ENCODE assay signal across 25 mouse cellular contexts in the genomic region with DNA sequence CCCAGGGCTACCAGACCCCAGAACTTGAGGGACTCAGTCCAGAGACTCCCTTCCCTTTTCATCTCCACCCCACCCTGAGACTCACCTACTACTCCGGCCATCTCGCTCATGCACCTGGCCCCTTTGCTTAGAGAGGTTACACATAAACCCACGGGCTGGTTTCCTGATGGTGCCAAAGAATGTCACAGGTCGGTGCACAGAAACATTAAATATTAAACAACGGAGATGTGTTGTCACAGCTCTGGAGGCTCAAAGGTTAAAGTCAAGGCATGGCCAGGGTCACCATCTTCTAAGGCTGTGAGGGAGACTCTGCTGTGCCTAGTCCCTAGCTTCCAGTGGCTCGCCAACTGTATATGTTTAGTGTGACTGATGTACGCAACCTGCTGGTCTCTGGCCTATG. TPM values are rescaled to one million over a fixed set of nuclear protein-coding genes. Genes with fewer than 3 reads are reported as not detected.
DNase-seq lines count a peak whose midpoint lies in the region; ATAC-seq and TF ChIP-seq lines count a peak whose summit lies in the region.
"Had no signal": no experiment of that assay in that cellular context is flagged by ENCODE, and none has a peak within 500 bp of the region (broad histone marks: within the 10 kb centered on the region; RNA-seq: fewer than 3 reads in every experiment).

No protein-coding gene starts in this region.

- H3K79me2 ChIP-seq in liver, adult 2 months (ENCODE audit: control insufficient read depth, insufficient read depth, low read length): peaks cover 7% of the 10 kb centered on the region; the same call in 1 of the 2 replicates

- no peak for TF ChIP-seq POLR2A in liver, adult 2 months (IDR thresholded peaks at IDR 0.05; ENCODE audit: extremely low read depth, insufficient read depth, low read length)

- H3K36me3 ChIP-seq in liver, adult 2 months (ENCODE audit: control insufficient read depth, insufficient read depth, low read length): no peaks in the 10 kb centered on the region
- no peaks in the 10 kb centered on the region for H3K36me3 ChIP-seq in liver, embryonic 11.5 days (ENCODE audit: control insufficient read depth, insufficient read depth, low read length)
- no peaks in the 10 kb centered on the region for H3K36me3 ChIP-seq in forebrain, embryonic 11.5 days (ENCODE audit: control insufficient read depth, insufficient read depth, low read length)
- H3K36me3 ChIP-seq: embryonic facial prominence, embryonic 12.5 days had no signal

- H3K27ac ChIP-seq in liver, adult 2 months (replicated peaks; ENCODE audit: insufficient read depth, low read depth, low read length): peak overlapping the region; percentile 97
- no peak overlapping the region for H3K27ac ChIP-seq in liver, embryonic 11.5 days (ENCODE audit: low read depth, low read length)
- H3K27ac ChIP-seq in forebrain, embryonic 11.5 days (ENCODE audit: low read depth, low read length): no peak overlapping the region
- H3K27ac ChIP-seq: embryonic facial prominence, embryonic 12.5 days; forebrain, embryonic 12.5 days; hindbrain, embryonic 13.5 days; layer of hippocampus, adult 2 months; limb, embryonic 13.5 days; midbrain, embryonic 12.5 days had no signal

- peaks cover 23% of the 10 kb centered on the region for H3K4me1 ChIP-seq in liver, adult 2 months (ENCODE audit: control insufficient read depth, insufficient read depth, low read length)
- no peaks in the 10 kb centered on the region for H3K4me1 ChIP-seq in liver, embryonic 11.5 days (replicated peaks; ENCODE audit: control insufficient read depth, insufficient read depth, low read length)
- H3K4me1 ChIP-seq in forebrain, embryonic 11.5 days (replicated peaks; ENCODE audit: control insufficient read depth, insufficient read depth, low read length): peaks cover 7% of the 10 kb centered on the region

- no peaks in the 10 kb centered on the region for H3K27me3 ChIP-seq in liver, adult 2 months (ENCODE audit: control insufficient read depth, insufficient read depth, low read length)
- no peaks in the 10 kb centered on the region for H3K27me3 ChIP-seq in liver, embryonic 11.5 days (replicated peaks; ENCODE audit: control insufficient read depth, insufficient read depth, low read length)
- no peaks in the 10 kb centered on the region for H3K27me3 ChIP-seq in forebrain, embryonic 11.5 days (ENCODE audit: control insufficient read depth, insufficient read depth, low read length)
- H3K27me3 ChIP-seq: embryonic facial prominence, embryonic 12.5 days; forebrain, embryonic 12.5 days; hindbrain, embryonic 13.5 days; limb, embryonic 13.5 days; midbrain, embryonic 12.5 days had no signal

- 25% methylated on average over 7 of the region's 7 CpGs for WGBS in liver, adult 2 months
- WGBS in liver, embryonic 11.5 days: 88% methylated on average over 7 of the region's 7 CpGs
- 95% methylated on average over 7 of the region's 7 CpGs for WGBS in forebrain, embryonic 11.5 days

- ATAC-seq in liver, embryonic 11.5 days (replicated peaks; ENCODE audit: low FRiP score): no peak
- ATAC-seq in forebrain, embryonic 11.5 days (replicated peaks; ENCODE audit: low FRiP score): no peak
- ATAC-seq: activated CD4-positive, CD25-positive, alpha-beta regulatory T cell, adult 4 months; inflammation-experienced regulatory T-cells, adult 6 months had no signal

- DNase-seq in liver, adult 2 months (ENCODE audit: extremely low read depth, low read depth, low spot score): peak; percentile 97
- no peak for DNase-seq in liver, embryonic 11.5 days (ENCODE audit: low spot score)
- peak; percentile 85 to 91 for DNase-seq in kidney, adult 8-10 months
- DNase-seq in kidney, postnatal 10 days: peak; percentile 59
- peak; percentile 67 for DNase-seq in yolk sac, embryonic 10.5 days (ENCODE audit: low spot score)
- no peak for DNase-seq in forebrain, embryonic 11.5 days (ENCODE audit: low spot score)
- no peak for DNase-seq in gastrocnemius, postnatal 10 days
- DNase-seq in testis, postnatal 14 days (ENCODE audit: low spot score): no peak
- DNase-seq: adrenal gland, postnatal 10 days; cerebellum, adult 2 months; cerebellum, postnatal 25 days; layer of hippocampus, postnatal 36 days; lung, adult 2 months; lung, postnatal 14 days; right cerebral cortex, postnatal 14 days; thymus, postnatal 25 days had no signal

- peak overlapping the region; percentile 52 for H3K4me3 ChIP-seq in liver, adult 2 months (ENCODE audit: insufficient read depth, low read depth, low read length)
- H3K4me3 ChIP-seq in liver, embryonic 11.5 days (ENCODE audit: low read depth, low read length): no peak overlapping the region
- H3K4me3 ChIP-seq in forebrain, embryonic 11.5 days (ENCODE audit: low read depth, low read length): no peak overlapping the region
- H3K4me3 ChIP-seq: embryonic facial prominence, embryonic 12.5 days; forebrain, embryonic 12.5 days; hindbrain, embryonic 13.5 days; layer of hippocampus, adult 2 months; limb, embryonic 13.5 days; midbrain, embryonic 12.5 days had no signal

- TF ChIP-seq CTCF in liver, adult 2 months (IDR thresholded peaks at IDR 0.05; ENCODE audit: low read depth, low read length): no peak

- no peak overlapping the region for H3K4me2 ChIP-seq in liver, embryonic 11.5 days
- H3K4me2 ChIP-seq in forebrain, embryonic 11.5 days (ENCODE audit: low read depth, low read length, severe bottlenecking): no peak overlapping the region
- H3K4me2 ChIP-seq: embryonic facial prominence, embryonic 12.5 days; forebrain, embryonic 12.5 days; hindbrain, embryonic 13.5 days; limb, embryonic 13.5 days; midbrain, embryonic 12.5 days had no signal

- H3K9ac ChIP-seq in liver, adult 2 months (ENCODE audit: low read depth, low read length): peak overlapping the region; percentile 78
- no peak overlapping the region for H3K9ac ChIP-seq in liver, embryonic 11.5 days (ENCODE audit: low read depth, low read length)
- no peak overlapping the region for H3K9ac ChIP-seq in forebrain, embryonic 11.5 days (ENCODE audit: low read length)
- H3K9ac ChIP-seq: embryonic facial prominence, embryonic 12.5 days; forebrain, embryonic 12.5 days; hindbrain, embryonic 13.5 days; limb, embryonic 13.5 days; midbrain, embryonic 12.5 days had no signal

- H3K9me3 ChIP-seq in liver, embryonic 11.5 days (ENCODE audit: control insufficient read depth, low read length): no peaks in the 10 kb centered on the region
- H3K9me3 ChIP-seq in forebrain, embryonic 11.5 days (ENCODE audit: control insufficient read depth, low read length): no peaks in the 10 kb centered on the region; the same call in 1 of the 2 replicates
- H3K9me3 ChIP-seq: embryonic facial prominence, embryonic 12.5 days; hindbrain, embryonic 13.5 days; limb, embryonic 13.5 days had no signal

RNA-seq across cellular contexts. Expression of gene Spsb4, which starts 52.2 kb away (rescaled TPM):
- 1.5 and 2.1 TPM in 2 replicates for total RNA-seq in liver, adult 2 months (2014; rRNA removed)
- polyA plus RNA-seq in liver, adult 2 months (2012; rRNA removed): 2.9 and 3.5 TPM in 2 replicates
- 6.8 and 8.1 TPM in 2 replicates for polyA plus RNA-seq in liver, embryonic 11.5 days (2014; fragmentation: Nextera tagmentation; extraction: Ambion mirVana)
- 81.8 and 84.6 TPM in 2 replicates for polyA plus RNA-seq in forebrain, embryonic 11.5 days (2014; fragmentation: Nextera tagmentation; extraction: Ambion mirVana)
- 1 to 10 TPM; 5.6 to 7.8 TPM for total RNA-seq in gastrocnemius, postnatal 10 days (2021)
- total RNA-seq: neutrophil, adult 5-6 weeks had no signal

Comparison
In these comparisons a context has a peak if more than half of its experiments do, and no peak if none do; other contexts are left out.
1. DNase-seq: peak in liver, adult 2 months (single experiment), kidney, adult 8-10 months (2 of 2), kidney, postnatal 10 days (single experiment) and yolk sac, embryonic 10.5 days (single experiment); none in liver, embryonic 11.5 days (single experiment), forebrain, embryonic 11.5 days (single experiment), gastrocnemius, postnatal 10 days (single experiment) and testis, postnatal 14 days (single experiment).